Comparison of ENCODE assay signal across 8 mouse cellular contexts in genomic region chr5:76869553-76869952, GRCm38 (mm10). TPM values are rescaled to one million over a fixed set of nuclear protein-coding genes. Genes with fewer than 3 reads are reported as not detected.
DNase-seq lines count a peak whose midpoint lies in the region; ATAC-seq and TF ChIP-seq lines count a peak whose summit lies in the region.

No protein-coding gene starts in this region.

- H3K27me3 ChIP-seq in heart, embryonic 15.5 days = no peaks in the 10 kb centered on the region
- H3K27me3 ChIP-seq in hindbrain, embryonic 14.5 days (ENCODE audit: control insufficient read depth, insufficient read depth, low read length) = no peaks in the 10 kb centered on the region

- H3K4me1 ChIP-seq in heart, embryonic 15.5 days (replicated peaks) = peaks cover 19% of the 10 kb centered on the region
- H3K4me1 ChIP-seq in ES-E14 (ENCODE audit: control insufficient read depth in 2 of 2, insufficient read depth in 2 of 2, low read length in 2 of 2, poor library complexity in 1 of 2) = peaks cover 0 to 3% of the 10 kb centered on the region in 2 experiments; a peak in 1 of 4 replicates
- H3K4me1 ChIP-seq in hindbrain, embryonic 14.5 days (replicated peaks; ENCODE audit: control insufficient read depth, insufficient read depth, low read length) = no peaks in the 10 kb centered on the region

- H3K9me3 ChIP-seq in heart, embryonic 15.5 days (replicated peaks) = no peaks in the 10 kb centered on the region
- H3K9me3 ChIP-seq in ES-E14 (ENCODE audit: control insufficient read depth, insufficient read depth, low read depth, low read length) = no peaks in the 10 kb centered on the region
- no peaks in the 10 kb centered on the region for H3K9me3 ChIP-seq in hindbrain, embryonic 14.5 days (ENCODE audit: control insufficient read depth, low read length)

- intact Hi-C loops in heart, postnatal 36 days (cut with DNase I) = no loop called here

- H3K9ac ChIP-seq in heart, embryonic 15.5 days = no peak overlapping the region
- peak overlapping the region; percentile 61 for H3K9ac ChIP-seq in ES-E14 (ENCODE audit: insufficient read depth, low read depth, low read length, poor library complexity, severe bottlenecking)
- no peak overlapping the region for H3K9ac ChIP-seq in hindbrain, embryonic 14.5 days

- 56% methylated on average over 6 of the region's 6 CpGs for WGBS in heart, embryonic 15.5 days
- WGBS in hindbrain, embryonic 14.5 days = 60% methylated on average over 6 of the region's 6 CpGs

- ATAC-seq in heart, embryonic 15.5 days (replicated peaks; ENCODE audit: insufficient number of reproducible peaks, insufficient read depth, low FRiP score, low read depth) = no peak
- ATAC-seq in hindbrain, embryonic 14.5 days (ENCODE audit: low FRiP score) = no peak
- ATAC-seq in megakaryocyte progenitor cell, adult 5-6 weeks (replicated peaks; ENCODE audit: poor library complexity) = peak; percentile 63
- ATAC-seq in frontal cortex, adult (ENCODE audit: low TSS enrichment) = no peak

- peaks cover 12% of the 10 kb centered on the region for H3K36me3 ChIP-seq in heart, embryonic 15.5 days
- peaks cover under 1% of the 10 kb centered on the region; the same call in 1 of the 2 replicates for H3K36me3 ChIP-seq in ES-E14 (ENCODE audit: control insufficient read depth, insufficient read depth, low read length, poor library complexity, severe bottlenecking)
- H3K36me3 ChIP-seq in hindbrain, embryonic 14.5 days (replicated peaks; ENCODE audit: control insufficient read depth, insufficient read depth) = peaks cover 79% of the 10 kb centered on the region

- peak overlapping the region; percentile 43 for H3K4me3 ChIP-seq in heart, embryonic 15.5 days
- peak overlapping the region; percentile 39 to 59 for H3K4me3 ChIP-seq in ES-E14 (ENCODE audit: insufficient read depth in 1 of 2, low read depth in 1 of 2, low read length in 2 of 2, poor library complexity in 1 of 2, severe bottlenecking in 1 of 2)
- H3K4me3 ChIP-seq in hindbrain, embryonic 14.5 days (replicated peaks; ENCODE audit: low read length) = no peak overlapping the region

- in situ Hi-C loops in ES-E14 (cut with MboI; ENCODE audit: low sequenced_read_pairs in 2 of 2, unreplicated experiment in 2 of 2) = no loop called here

- DNase-seq in heart, postnatal 36 days = no peak
- no peak for DNase-seq in ES-E14 (ENCODE audit: low read depth, low spot score)
- no peak for DNase-seq in hindbrain, embryonic 14.5 days (ENCODE audit: low spot score)
- no peak for DNase-seq in cerebellum, postnatal 4 days (ENCODE audit: low spot score in 2 of 2)
- DNase-seq in spleen, postnatal 14 days (ENCODE audit: low spot score in 2 of 2) = no peak

- no peak overlapping the region for H3K27ac ChIP-seq in heart, embryonic 15.5 days
- H3K27ac ChIP-seq in ES-E14 (ENCODE audit: insufficient read depth, low read depth, low read length, poor library complexity, severe bottlenecking) = no peak overlapping the region
- H3K27ac ChIP-seq in hindbrain, embryonic 14.5 days = no peak overlapping the region

- peak overlapping the region; percentile 60 for H3K4me2 ChIP-seq in heart, embryonic 15.5 days
- peak overlapping the region; percentile 39 for H3K4me2 ChIP-seq in hindbrain, embryonic 14.5 days (replicated peaks)

TF ChIP-seq in ES-E14, 5 proteins besides CTCF, POLR2A, EP300 and RAD21:
- TF ChIP-seq HCFC1 (IDR thresholded peaks at IDR 0.05; ENCODE audit: borderline replicate concordance, insufficient read depth, low read length) = no peak
- TF ChIP-seq MAFK (IDR thresholded peaks at IDR 0.05; ENCODE audit: insufficient read depth, low read depth, low read length) = no peak
TF ChIP-seq in ES-E14: peak in this region for 0.

RNA-seq across cellular contexts. Expression of gene Aasdh, which starts 35.8 kb away (rescaled TPM):
- polyA plus RNA-seq in heart, embryonic 15.5 days (2015; fragmentation: Nextera tagmentation; extraction: Ambion mirVana) = 13.9 and 14.1 TPM in 2 replicates
- 10 to 100 TPM; 13.9 to 16.2 TPM for total RNA-seq in heart, postnatal 36 days (2021)
- 18.0 and 22.1 TPM in 2 replicates for total RNA-seq in ES-E14 (2012; rRNA removed)
- 14.0 and 18.6 TPM in 2 replicates for polyA plus RNA-seq in hindbrain, embryonic 14.5 days (2014; fragmentation: Nextera tagmentation; extraction: Ambion mirVana)
- total RNA-seq in megakaryocyte progenitor cell, adult 5-6 weeks (2015) = 17.9 and 20.1 TPM in 2 replicates
- 27.3 and 35.1 TPM in 2 replicates for total RNA-seq in megakaryocyte progenitor cell, adult 5-6 weeks (2017)
